Mouse (Mus musculus) liver, embryonic 14.5 days (tissue): ENCODE results near the gene Olfr1497. TPM values are rescaled to one million over a fixed set of nuclear protein-coding genes. Genes with fewer than 3 reads are reported as not detected.
A peak's percentile ranks its signal among the peaks of the same experiment; 100 is the strongest.
"Not testable (repeated sequence)": the region's sequence is repeated elsewhere in the genome, so short reads cannot be mapped to it uniquely, and the experiment has no call there.

Source experiments
- ATAC-seq: fragments of 200-750 bp; cut with Nextera tagmentation; 2 replicates; pipeline ENCODE4 v1.8.0; 2017; ENCODE audit warnings: moderate number of reproducible peaks, mild to moderate bottlenecking, moderate library complexity; ENCODE audit not compliant: insufficient read depth
- DNase-seq, 3 experiments: peaks; one replicate each; pipeline ENCODE4 v3.0.0-alpha.2; 2012 to 2013; ENCODE audit warnings: low read depth in 3 of 3, low spot score in 3 of 3
- H3K27ac ChIP-seq: fragments of 300-500 bp; sonication (generic); 2 replicates; pipeline ENCODE4 v1.5.1; 2014; ENCODE audit warnings: moderate library complexity, mild to moderate bottlenecking, control low read depth, inconsistent platforms
- H3K27me3 ChIP-seq: fragments of 300-500 bp; sonication (generic); 2 replicates; pipeline ENCODE4 v1.6.1; 2014; ENCODE audit warnings: mild to moderate bottlenecking, low read length, moderate library complexity; ENCODE audit not compliant: control insufficient read depth, insufficient read depth
- H3K36me3 ChIP-seq: fragments of 300-500 bp; sonication (generic); replicated peaks from 2 replicates; pipeline ENCODE4 v1.6.1; 2014; ENCODE audit warnings: low read depth; ENCODE audit not compliant: control insufficient read depth, insufficient read depth
- H3K4me1 ChIP-seq, 2 experiments: fragments of 200-500 bp in 1 of 2; fragments of 300-500 bp in 1 of 2; sonication (generic) in 1 of 2; replicated peaks; 2 replicates each; pipeline ENCODE4 v1.6.1; 2012 to 2014; ENCODE audit warnings: antibody characterized with exemption in 1 of 2, inconsistent platforms in 1 of 2, low read length in 1 of 2; ENCODE audit not compliant: control insufficient read depth in 2 of 2, insufficient read depth in 2 of 2
- H3K4me2 ChIP-seq: fragments of 300-500 bp; sonication (generic); 2 replicates; pipeline ENCODE4 v1.6.1; 2014; ENCODE audit warnings: low read depth, mild to moderate bottlenecking, control low read depth, moderate library complexity
- H3K4me3 ChIP-seq, 2 experiments: fragments of 200-500 bp in 1 of 2; fragments of 300-500 bp in 1 of 2; sonication (generic) in 1 of 2; 2 replicates each; pipeline ENCODE4 v1.5.1; 2012 to 2014; ENCODE audit warnings: low read depth in 2 of 2, low read length in 2 of 2, mild to moderate bottlenecking in 2 of 2, control low read depth in 1 of 2, inconsistent platforms in 1 of 2, moderate library complexity in 1 of 2; ENCODE audit not compliant: insufficient read depth in 1 of 2
- H3K9ac ChIP-seq: fragments of 300-500 bp; sonication (generic); replicated peaks from 2 replicates; pipeline ENCODE4 v1.6.1; 2014; ENCODE audit warnings: mild to moderate bottlenecking, control low read depth, moderate library complexity
- H3K9me3 ChIP-seq: fragments of 300-500 bp; sonication (generic); 2 replicates; pipeline ENCODE4 v1.6.1; 2016; ENCODE audit warnings: low read length, mixed read lengths; ENCODE audit not compliant: control insufficient read depth
- CTCF ChIP-seq: IDR thresholded peaks from 2 replicates; pipeline ENCODE4 v1.5.1; 2016; ENCODE audit warnings: antibody characterized with exemption, low read depth, control low read depth
- EP300 ChIP-seq: IDR thresholded peaks from 2 replicates; pipeline ENCODE4 v1.6.1; 2016; ENCODE audit warnings: antibody characterized with exemption, low read depth
- WGBS: fragments of 180-500 bp; shearing (Covaris S2); extraction: QIAGEN DNeasy Blood & Tissue Kit; methylation state at CpG from one replicate; pipeline ENCODE4 v1.1.7; 2014; ENCODE audit not compliant: insufficient replicate concordance; 5-methylcytosine and 5-hydroxymethylcytosine counted together
- polyA plus RNA-seq, 2 experiments: library from polyadenylated mRNA; depleted of rRNA in 1 of 2; stranded (reverse) in 1 of 2; unstranded in 1 of 2; fragments of >200 nt; fragmentation: Nextera tagmentation in 1 of 2; extraction: Ambion mirVana in 1 of 2; gene quantifications; 2 replicates each; pipeline versions ENCODE4 v1.2.1 to v1.2.3; 2012 to 2014

The Olfr1497 gene
- polyA plus RNA-seq, 2 experiments: not detected

GRCm38 (mm10) chr19:13812823-13813222, 14.8 kb upstream of the Olfr1497 start:
- Histone ChIP-seq H3K27ac (no peak overlapping the region), H3K36me3 (no peaks in the 10 kb centered on the region), H3K4me1 (no peaks in the 10 kb centered on the region), H3K9ac (no peak overlapping the region), H3K4me3 (no peak overlapping the region), H3K4me2 (no peak overlapping the region), H3K27me3 (no peaks in the 10 kb centered on the region), H3K9me3 (no peaks in the 10 kb centered on the region)
- no peak for TF ChIP-seq EP300
- peak; percentile 43 for TF ChIP-seq CTCF
- 45% methylated on average over 2 of the region's 2 CpGs for WGBS
- ATAC-seq (no peak), DNase-seq (no peak)

GRCm38 (mm10) chr19:13805486-13805885, 7.5 kb upstream of the Olfr1497 start:
- H3K36me3 ChIP-seq, H3K4me3 ChIP-seq, H3K9ac ChIP-seq, H3K4me2 ChIP-seq, H3K4me1 ChIP-seq, H3K9me3 ChIP-seq, H3K27ac ChIP-seq, H3K27me3 ChIP-seq, ATAC-seq, DNase-seq: not testable (repeated sequence)
- WGBS: 26% methylated on average over 1 of the region's 1 CpGs

GRCm38 (mm10) chr19:13777578-13777977, 20.4 kb downstream of the Olfr1497 start, which contains the start of gene Olfr1496:
Gene Olfr1496 (plus strand): TSS chr19:13777878.
- no peaks in the 10 kb centered on the region for H3K4me1 ChIP-seq
- no peak within 1 kb of the TSS for H3K9ac ChIP-seq
- H3K27ac ChIP-seq: no peak within 1 kb of the TSS
- H3K36me3 ChIP-seq: no peaks in the 10 kb centered on the region
- no peaks in the 10 kb centered on the region for H3K27me3 ChIP-seq
- TF ChIP-seq CTCF (no peak), EP300 (no peak)
- no peaks in the 10 kb centered on the region for H3K9me3 ChIP-seq
- no peak for ATAC-seq
- no peak within 1 kb of the TSS for H3K4me3 ChIP-seq
- H3K4me2 ChIP-seq: no peak within 1 kb of the TSS
- 50% methylated on average over 1 of the region's 1 CpGs for WGBS
- no peak for DNase-seq

- WGBS: 73% methylated on average over 9 of the region's 9 CpGs
Measured at GRCm38 (mm10) chr19:13768565-13769276, 29.3 kb downstream of the Olfr1497 start.

GRCm38 (mm10) chr19:13764306-13764705, 33.7 kb downstream of the Olfr1497 start, which contains the start of gene Olfr1495:
Gene Olfr1495 (plus strand): TSS chr19:13764606.
- Histone ChIP-seq H3K9me3 (no peaks in the 10 kb centered on the region), H3K4me3 (no peak within 1 kb of the TSS), H3K27me3 (no peaks in the 10 kb centered on the region), H3K27ac (no peak within 1 kb of the TSS), H3K36me3 (no peaks in the 10 kb centered on the region), H3K4me1 (no peaks in the 10 kb centered on the region), H3K9ac (no peak within 1 kb of the TSS), H3K4me2 (no peak within 1 kb of the TSS)
- no peak for DNase-seq
- ATAC-seq: no peak
- TF ChIP-seq EP300 (no peak), CTCF (no peak)
- 50% methylated on average over 3 of the region's 3 CpGs for WGBS

More at GRCm38 (mm10) chr19:13768565-13769276, 29.3 kb downstream of the Olfr1497 start:
- DNase-seq (no peak), ATAC-seq (no peak)
- TF ChIP-seq CTCF (no peak), EP300 (no peak)
- Histone ChIP-seq H3K9me3 (no peaks in the 10 kb centered on the region), H3K4me2 (no peak overlapping the region), H3K9ac (no peak overlapping the region), H3K4me1 (no peaks in the 10 kb centered on the region), H3K4me3 (no peak overlapping the region), H3K36me3 (no peaks in the 10 kb centered on the region), H3K27me3 (no peaks in the 10 kb centered on the region), H3K27ac (no peak overlapping the region)
